Mouse (Mus musculus): ENCODE results near the gene Dok1. TPM values are rescaled to one million over a fixed set of nuclear protein-coding genes. Genes with fewer than 3 reads are reported as not detected.

Dok1 gene
- total RNA-seq (2014; rRNA removed; ENCODE audit: low replicate concordance) (9.2 and 11.5 TPM in 2 replicates), polyA plus RNA-seq (2015; fragmentation: Nextera tagmentation; extraction: Ambion mirVana) (6.1 and 6.3 TPM in 2 replicates)

DNA sequence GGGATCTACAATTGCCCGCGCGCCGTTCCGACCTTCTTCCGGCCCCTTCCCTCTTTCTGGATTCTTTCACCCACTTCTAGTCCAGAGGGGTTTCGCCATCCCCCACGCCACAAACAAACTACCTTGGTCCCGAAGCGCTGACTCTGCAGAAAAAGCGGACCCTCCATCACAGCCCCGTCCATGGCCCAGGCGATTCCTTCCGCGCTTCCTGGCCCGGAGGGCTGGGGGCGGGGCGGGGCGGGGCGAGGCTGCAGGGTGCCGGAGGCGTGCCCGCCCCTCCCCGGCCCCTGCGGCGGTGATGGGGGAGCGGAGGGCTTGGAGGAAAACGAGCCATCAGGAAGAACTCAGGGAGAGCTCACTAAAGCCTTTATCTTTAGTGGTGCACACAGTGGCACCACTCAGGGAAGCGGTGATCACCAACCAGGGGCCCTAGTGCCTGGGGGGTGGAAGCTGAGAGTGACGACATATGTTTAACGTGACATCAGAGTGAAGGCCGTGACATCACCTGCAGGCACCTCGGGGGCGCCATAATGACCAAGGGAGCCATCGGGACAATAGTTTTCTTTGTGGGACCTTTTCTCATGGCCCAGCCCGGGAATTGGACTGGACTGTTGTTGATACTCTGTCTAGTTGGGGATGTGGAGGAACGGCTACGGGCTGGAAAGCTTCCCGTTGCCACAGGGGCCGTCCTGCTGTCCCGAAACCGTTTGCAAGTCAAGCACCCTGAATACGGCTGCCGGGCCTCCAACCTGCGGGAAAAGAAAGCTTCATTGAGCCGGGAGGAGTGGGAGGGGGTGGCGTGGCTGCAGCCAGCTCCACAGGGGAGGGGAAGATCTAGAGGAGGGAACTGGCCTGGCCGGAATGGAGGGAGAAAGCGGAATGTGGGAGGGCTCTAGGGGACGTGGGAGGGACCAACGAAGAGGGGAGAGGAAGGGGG lies at the start of gene Dok1, which contains the start of gene Loxl3:
TSS of gene Dok1 (minus strand) at position 223 of the 937 bp plus-strand sequence.
TSS of gene Loxl3 (plus strand) at position 925 of the 937 bp plus-strand sequence.
- under 1% methylated on average over 47 of the region's 51 CpGs for WGBS
- peak; percentile 81 for ATAC-seq (ENCODE audit: insufficient read depth, low read depth)
- H3K36me3 ChIP-seq (replicated peaks; ENCODE audit: control insufficient read depth, insufficient read depth, low read length) = no peaks in the 10 kb centered on the region
- peak within 1 kb of the TSS; percentile 72 for H3K4me3 ChIP-seq (ENCODE audit: low read depth, low read length)
- H3K27me3 ChIP-seq (ENCODE audit: control insufficient read depth, insufficient read depth, low read length) = peaks cover 17% of the 10 kb centered on the region
- TF ChIP-seq EP300 (IDR thresholded peaks at IDR 0.05; ENCODE audit: low read depth) (no peak), CTCF (IDR thresholded peaks at IDR 0.05; ENCODE audit: low read depth) (no peak)
- DNase-seq (ENCODE audit: low spot score) = peak; percentile 82
- H3K27ac ChIP-seq (ENCODE audit: low read depth) = peak within 1 kb of the TSS; percentile 79
- H3K9me3 ChIP-seq (replicated peaks; ENCODE audit: control insufficient read depth, low read length) = no peaks in the 10 kb centered on the region
- H3K4me2 ChIP-seq (ENCODE audit: low read depth, low read length) = peak within 1 kb of the TSS; percentile 86
- peak within 1 kb of the TSS; percentile 54 for H3K9ac ChIP-seq (replicated peaks; ENCODE audit: low read depth, low read length)
- peaks cover 21% of the 10 kb centered on the region for H3K4me1 ChIP-seq (ENCODE audit: control insufficient read depth, insufficient read depth)

DNA sequence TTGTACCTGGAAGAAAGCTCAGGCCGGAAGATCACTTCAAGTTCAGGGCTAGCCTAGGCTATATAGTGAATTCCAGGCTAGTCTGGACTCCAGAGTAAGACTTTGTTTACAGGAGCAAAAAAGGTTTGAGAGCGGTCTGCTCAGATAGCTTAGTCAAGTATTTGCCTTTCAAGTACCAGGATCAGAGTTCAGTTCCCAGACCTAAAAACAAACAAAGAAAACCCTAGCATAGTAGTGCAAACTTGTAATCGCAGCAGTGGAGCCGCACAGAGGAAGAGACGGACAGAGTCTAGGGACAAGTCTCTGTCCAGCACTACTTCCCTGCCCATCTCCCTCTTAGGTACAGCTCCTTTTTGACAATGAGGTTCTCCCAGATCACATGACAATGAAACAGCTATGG lies 46.9 kb upstream of the Dok1 start:
- 91% methylated on average over 5 of the region's 5 CpGs for WGBS
- ATAC-seq (ENCODE audit: insufficient read depth, low read depth) = no peak
- Histone ChIP-seq H3K27ac (ENCODE audit: low read depth) (no peak overlapping the region), H3K9me3 (replicated peaks; ENCODE audit: control insufficient read depth, low read length) (no peaks in the 10 kb centered on the region), H3K9ac (replicated peaks; ENCODE audit: low read depth, low read length) (no peak overlapping the region), H3K4me3 (ENCODE audit: low read depth, low read length) (no peak overlapping the region), H3K27me3 (ENCODE audit: control insufficient read depth, insufficient read depth, low read length) (peaks cover 49% of the 10 kb centered on the region), H3K4me2 (ENCODE audit: low read depth, low read length) (no peak overlapping the region), H3K4me1 (ENCODE audit: control insufficient read depth, insufficient read depth) (0 out of 2 replicates have a peak, but pooled peaks cover 4% of the 10 kb centered on the region), H3K36me3 (replicated peaks; ENCODE audit: control insufficient read depth, insufficient read depth, low read length) (peaks cover 28% of the 10 kb centered on the region; the same call in 1 of the 2 replicates)
- DNase-seq (ENCODE audit: low spot score) = no peak
- TF ChIP-seq EP300 (IDR thresholded peaks at IDR 0.05; ENCODE audit: low read depth) (no peak), CTCF (IDR thresholded peaks at IDR 0.05; ENCODE audit: low read depth) (no peak)

DNA sequence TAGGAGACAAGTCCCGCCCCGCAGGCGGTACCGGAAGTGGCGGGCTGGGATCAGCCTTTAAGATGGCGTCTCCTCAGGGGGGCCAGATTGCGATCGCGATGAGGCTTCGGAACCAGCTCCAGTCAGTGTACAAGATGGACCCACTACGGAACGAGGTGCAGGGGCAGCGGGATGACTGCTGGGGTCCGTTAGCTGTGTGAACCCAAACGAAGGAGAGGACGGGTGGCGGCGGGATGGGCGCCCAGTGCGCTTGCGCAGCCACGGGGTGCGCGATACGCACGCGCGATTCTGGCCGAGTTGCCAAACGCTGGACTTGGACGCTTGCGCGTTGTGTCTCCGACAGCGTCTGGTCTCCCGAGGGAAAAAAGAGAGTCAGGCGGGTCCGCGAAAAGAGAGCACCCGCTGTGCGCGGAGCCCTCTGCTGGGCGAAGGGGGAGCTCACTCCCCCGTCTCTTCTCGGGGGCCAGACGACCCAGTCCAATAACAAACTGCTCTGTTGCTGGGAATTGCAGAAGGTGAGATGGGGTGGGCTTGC lies 45.1 kb upstream of the Dok1 start:
- peak overlapping the region; percentile 80 for H3K27ac ChIP-seq (ENCODE audit: low read depth)
- H3K36me3 ChIP-seq (replicated peaks; ENCODE audit: control insufficient read depth, insufficient read depth, low read length) = peaks cover 28% of the 10 kb centered on the region; the same call in 1 of the 2 replicates
- WGBS = under 1% methylated on average over 45 of the region's 46 CpGs
- H3K4me3 ChIP-seq (ENCODE audit: low read depth, low read length) = peak overlapping the region; percentile 87
- 0 out of 2 replicates have a peak, but pooled peaks cover 4% of the 10 kb centered on the region for H3K4me1 ChIP-seq (ENCODE audit: control insufficient read depth, insufficient read depth)
- DNase-seq (ENCODE audit: low spot score) (peak; percentile 94), ATAC-seq (ENCODE audit: insufficient read depth, low read depth) (peak; percentile 92)
- H3K4me2 ChIP-seq (ENCODE audit: low read depth, low read length) = peak overlapping the region; percentile 100
- H3K27me3 ChIP-seq (ENCODE audit: control insufficient read depth, insufficient read depth, low read length) = peaks cover 49% of the 10 kb centered on the region
- H3K9me3 ChIP-seq (replicated peaks; ENCODE audit: control insufficient read depth, low read length) = no peaks in the 10 kb centered on the region
- peak overlapping the region; percentile 82 for H3K9ac ChIP-seq (replicated peaks; ENCODE audit: low read depth, low read length)
- TF ChIP-seq CTCF (IDR thresholded peaks at IDR 0.05; ENCODE audit: low read depth) (peak; percentile 54), EP300 (IDR thresholded peaks at IDR 0.05; ENCODE audit: low read depth) (no peak)

DNA sequence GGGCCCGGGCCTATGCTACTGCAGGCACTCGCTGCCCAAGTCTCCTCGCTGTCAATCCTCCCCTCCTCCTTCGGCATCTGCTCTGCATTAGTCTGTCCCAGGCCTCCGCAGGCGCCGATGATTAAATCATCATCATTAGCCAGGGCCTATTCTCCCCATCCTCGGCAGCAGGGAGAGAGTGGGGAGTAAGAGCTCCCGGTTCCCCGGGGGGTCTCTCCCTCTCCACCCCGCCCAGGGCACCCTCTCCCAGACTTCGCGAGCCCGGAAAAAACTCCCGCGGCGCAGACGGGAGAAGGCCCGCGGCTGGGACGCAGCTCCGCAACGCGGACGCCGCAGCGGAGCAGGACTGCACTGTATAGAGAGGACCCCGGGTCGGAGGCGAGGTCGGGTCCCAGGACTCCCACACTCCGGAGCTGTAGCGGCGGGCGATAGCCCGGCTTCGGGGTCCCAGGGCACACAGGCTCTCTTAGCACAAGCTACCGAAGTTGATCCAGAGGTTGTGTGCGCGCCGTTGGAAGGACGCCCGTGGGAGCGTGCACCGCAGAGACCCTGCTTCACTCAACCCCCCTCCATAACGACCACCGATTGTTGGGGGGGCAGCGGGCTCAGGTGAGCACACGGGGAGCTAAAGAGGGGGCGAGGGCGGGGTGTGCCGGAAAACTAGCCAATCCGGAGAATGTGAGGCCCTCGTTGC lies 44.5 kb upstream of the Dok1 start, which contains the start of gene Pcgf1:
TSS of gene Pcgf1 (plus strand) at position 240 of the 694 bp plus-strand sequence.
- DNase-seq (ENCODE audit: low spot score) = no peak
- H3K27me3 ChIP-seq (ENCODE audit: control insufficient read depth, insufficient read depth, low read length) = peaks cover 48% of the 10 kb centered on the region
- peak within 1 kb of the TSS; percentile 87 for H3K4me3 ChIP-seq (ENCODE audit: low read depth, low read length)

DNA sequence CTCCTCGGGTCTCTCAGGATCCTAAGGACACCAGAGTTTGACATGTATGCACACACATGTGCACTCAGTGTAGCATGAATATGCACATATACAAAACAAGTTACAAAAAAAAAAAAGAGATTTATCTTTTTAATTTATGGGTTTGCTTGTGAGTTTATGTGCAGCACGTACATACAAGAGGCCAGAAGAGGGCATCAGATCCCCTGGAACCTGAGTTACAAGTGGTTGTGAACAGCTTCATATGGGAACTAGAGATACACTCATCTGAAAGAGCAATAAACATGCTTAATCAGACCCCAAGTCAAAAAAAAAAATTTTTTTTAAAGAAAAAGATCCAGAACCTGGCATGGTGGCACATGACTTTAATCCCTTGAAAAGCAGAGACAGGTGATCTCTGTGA lies 41.7 kb upstream of the Dok1 start:
- 25% methylated on average over 2 of the region's 2 CpGs for WGBS
- DNase-seq (ENCODE audit: low spot score) = no peak
- H3K36me3 ChIP-seq (replicated peaks; ENCODE audit: control insufficient read depth, insufficient read depth, low read length) = 0 out of 2 replicates have a peak, but pooled peaks cover 2% of the 10 kb centered on the region
- H3K9me3 ChIP-seq (replicated peaks; ENCODE audit: control insufficient read depth, low read length) = no peaks in the 10 kb centered on the region
- no peak overlapping the region for H3K9ac ChIP-seq (replicated peaks; ENCODE audit: low read depth, low read length)
- TF ChIP-seq EP300 (IDR thresholded peaks at IDR 0.05; ENCODE audit: low read depth) (no peak), CTCF (IDR thresholded peaks at IDR 0.05; ENCODE audit: low read depth) (peak; percentile 14; the same call in 1 of the 2 replicates)
- H3K27me3 ChIP-seq (ENCODE audit: control insufficient read depth, insufficient read depth, low read length) = peaks cover 71% of the 10 kb centered on the region
- no peak overlapping the region for H3K4me2 ChIP-seq (ENCODE audit: low read depth, low read length)
- H3K4me3 ChIP-seq (ENCODE audit: low read depth, low read length) = no peak overlapping the region
- ATAC-seq (ENCODE audit: insufficient read depth, low read depth) = no peak
- H3K4me1 ChIP-seq (ENCODE audit: control insufficient read depth, insufficient read depth) = 0 out of 2 replicates have a peak, but pooled peaks cover 4% of the 10 kb centered on the region
- no peak overlapping the region for H3K27ac ChIP-seq (ENCODE audit: low read depth)

More for the DNA sequence above, 44.5 kb upstream of the Dok1 start, which contains the start of gene Pcgf1:
- Histone ChIP-seq H3K9me3 (replicated peaks; ENCODE audit: control insufficient read depth, low read length) (no peaks in the 10 kb centered on the region), H3K9ac (replicated peaks; ENCODE audit: low read depth, low read length) (peak within 1 kb of the TSS; percentile 82), H3K36me3 (replicated peaks; ENCODE audit: control insufficient read depth, insufficient read depth, low read length) (peaks cover 28% of the 10 kb centered on the region; the same call in 1 of the 2 replicates), H3K4me1 (ENCODE audit: control insufficient read depth, insufficient read depth) (0 out of 2 replicates have a peak, but pooled peaks cover 4% of the 10 kb centered on the region), H3K27ac (ENCODE audit: low read depth) (peak within 1 kb of the TSS; percentile 80), H3K4me2 (ENCODE audit: low read depth, low read length) (peak within 1 kb of the TSS; percentile 100)
- under 1% methylated on average over 54 of the region's 54 CpGs for WGBS
- peak; percentile 51 for ATAC-seq (ENCODE audit: insufficient read depth, low read depth)
- no peak for TF ChIP-seq CTCF (IDR thresholded peaks at IDR 0.05; ENCODE audit: low read depth)
- TF ChIP-seq EP300 (IDR thresholded peaks at IDR 0.05; ENCODE audit: low read depth) = no peak
